Mouse (Mus musculus): ENCODE data around the gene Samm50.

GRCm38 (mm10) chr15:84224779-84225178 is 32.7 kb downstream of the Samm50 start:
- TF ChIP-seq CTCF (IDR thresholded peaks at IDR 0.05; ENCODE audit: extremely low read depth, insufficient read length, insufficient replicate concordance, low read depth, low read length), result no peak
- TF ChIP-seq POLR2A (IDR thresholded peaks at IDR 0.05; ENCODE audit: low read depth, low read length), result no peak
